Mouse (Mus musculus) layer of hippocampus, postnatal 36 days (tissue): ENCODE results near the gene Vwa3b. TPM values are rescaled to one million over a fixed set of nuclear protein-coding genes. Genes with fewer than 3 reads are reported as not detected.

Experiments used
- DNase-seq, 2 experiments: peaks; one replicate each; pipeline ENCODE4 v3.0.0; 2022
- total RNA-seq, 2 experiments: library from RNA; stranded (reverse); gene quantifications; 2 replicates each; pipeline ENCODE4 v1.2.3; 2021

Vwa3b gene
- total RNA-seq, 2 experiments from 2014 or later, result 21.0 to 29.4 TPM

GRCm38 (mm10) chr1:37124696-37125349, 98.4 kb downstream of the Vwa3b start:
- no peak for DNase-seq

GRCm38 (mm10) chr1:37130012-37130570, 103.7 kb downstream of the Vwa3b start:
- DNase-seq, result no peak

DNA sequence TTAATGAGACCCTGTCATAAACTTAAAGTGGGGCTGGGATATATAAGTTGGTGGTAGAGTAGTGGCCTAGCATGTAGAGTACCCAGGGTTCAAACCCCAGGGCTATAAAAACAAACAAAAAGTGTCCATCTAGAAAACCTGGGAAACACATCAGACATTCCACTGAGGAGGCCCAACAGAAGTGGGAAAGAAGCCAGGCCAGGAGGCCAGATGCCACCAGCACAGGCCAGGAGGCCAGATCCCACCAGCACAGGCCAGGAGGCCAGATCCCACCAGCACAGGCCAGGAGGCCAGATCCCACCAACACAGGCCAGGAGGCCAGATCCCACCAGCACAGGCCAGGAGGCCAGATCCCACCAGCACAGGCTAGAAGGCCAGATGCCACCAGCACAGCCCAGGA, 104.8 kb downstream of the Vwa3b start:
- no peak for DNase-seq

GRCm38 (mm10) chr1:37132433-37132832, 106.0 kb downstream of the Vwa3b start:
- no peak for DNase-seq

GRCm38 (mm10) chr1:37145966-37146365, 119.6 kb downstream of the Vwa3b start:
- no peak for DNase-seq

GRCm38 (mm10) chr1:37149866-37150265, 123.5 kb downstream of the Vwa3b start:
- peak in 1 of 2 experiments; percentile 4 for DNase-seq

- no peak for DNase-seq
Observed at GRCm38 (mm10) chr1:37151896-37152295, 125.5 kb downstream of the Vwa3b start.

GRCm38 (mm10) chr1:37166066-37166465, 139.7 kb downstream of the Vwa3b start:
- no peak for DNase-seq

- DNase-seq, result no peak
Observed at GRCm38 (mm10) chr1:37167918-37168317, 141.5 kb downstream of the Vwa3b start.

DNA sequence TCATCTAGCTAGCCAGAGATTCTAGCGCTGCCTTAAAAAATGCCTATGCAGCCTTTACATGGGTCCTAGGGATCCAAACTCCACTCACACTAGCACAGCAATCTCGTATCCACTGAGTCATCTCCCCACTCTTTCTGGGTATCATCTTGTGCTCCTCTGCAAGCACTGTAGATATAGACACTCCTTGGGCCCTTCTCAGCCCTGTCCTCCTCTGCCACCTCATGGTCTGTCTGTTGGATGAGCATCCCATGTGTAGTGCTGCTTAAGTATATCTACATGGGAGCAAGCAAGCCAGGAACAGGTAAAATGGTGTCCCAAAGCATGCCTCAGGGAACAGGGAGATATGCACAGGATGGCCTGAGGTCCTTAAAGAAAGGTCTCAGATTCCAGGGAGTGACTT, 151.5 kb downstream of the Vwa3b start:
- no peak for DNase-seq

- DNase-seq, result no peak
Observed at GRCm38 (mm10) chr1:37179852-37180251, 153.5 kb downstream of the Vwa3b start.

- no peak for DNase-seq
Observed at GRCm38 (mm10) chr1:37187050-37187449, 160.7 kb downstream of the Vwa3b start.

GRCm38 (mm10) chr1:37194607-37195006, 168.2 kb downstream of the Vwa3b start:
- DNase-seq, result no peak

GRCm38 (mm10) chr1:37201406-37201805, 175.0 kb downstream of the Vwa3b start:
- no peak for DNase-seq

- no peak for DNase-seq
Observed at GRCm38 (mm10) chr1:37207743-37208142, 181.3 kb downstream of the Vwa3b start.

DNA sequence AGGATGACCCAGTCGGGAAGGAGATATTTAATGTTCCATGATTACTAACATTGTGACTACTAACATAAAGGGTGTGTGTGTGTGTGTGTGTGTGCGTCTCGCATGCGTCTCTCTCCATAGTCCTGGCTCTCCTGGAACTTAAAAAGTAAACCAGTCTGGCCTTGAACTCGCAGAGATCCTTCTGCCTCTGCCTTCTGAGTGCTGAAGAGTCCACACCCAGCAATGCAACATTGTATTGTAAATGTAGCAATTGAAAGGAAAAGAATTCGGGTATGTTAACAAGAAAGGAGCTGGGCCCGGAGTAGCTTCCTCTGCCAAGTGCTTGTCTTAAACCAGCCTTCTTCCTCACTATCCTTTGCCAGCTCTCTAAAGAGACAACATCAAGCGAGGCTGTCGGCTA, 186.0 kb downstream of the Vwa3b start:
- DNase-seq, result no peak

DNA sequence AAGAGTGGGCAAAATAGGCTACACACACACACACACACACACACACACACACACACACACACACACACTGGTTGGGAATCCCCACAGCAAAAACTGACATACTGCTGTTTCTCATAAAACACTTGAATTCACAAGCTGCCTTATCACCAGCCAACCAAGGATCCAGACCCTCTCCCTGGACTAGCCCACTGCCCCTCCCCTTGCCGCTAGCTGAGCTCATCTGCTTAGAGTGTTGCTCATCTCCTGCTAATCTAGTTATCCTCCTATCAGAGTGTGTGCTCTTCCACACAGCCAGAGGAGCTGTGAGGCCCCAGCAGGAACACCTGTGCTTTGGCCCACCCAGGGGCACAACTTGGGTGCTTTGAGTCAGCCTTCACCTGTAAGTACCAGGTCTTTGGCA, 187.7 kb downstream of the Vwa3b start, which contains the start of gene Cnga3:
TSS of gene Cnga3 (plus strand) at position 291 of the 400 bp plus-strand sequence.
- no peak for DNase-seq

DNA sequence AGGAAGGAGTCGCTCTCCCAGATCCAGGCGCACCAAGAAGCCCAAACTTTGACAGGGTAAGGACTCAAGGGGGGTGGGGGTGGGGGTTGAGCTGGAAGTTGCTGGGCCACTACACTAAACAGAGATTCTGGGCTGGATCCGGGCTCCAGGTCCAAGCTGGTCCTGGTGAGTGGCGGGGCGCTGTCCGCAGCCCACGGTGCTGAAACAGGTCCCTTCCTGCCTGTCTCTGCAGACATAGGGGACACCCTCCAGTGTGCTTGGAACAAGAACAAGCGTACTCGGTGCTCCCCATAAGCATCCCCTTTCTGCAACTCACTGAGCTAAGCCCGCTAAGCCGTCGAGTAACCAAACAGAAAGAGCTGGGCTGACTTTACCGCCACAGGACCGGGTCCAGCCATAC, 192.0 kb downstream of the Vwa3b start:
- no peak for DNase-seq

GRCm38 (mm10) chr1:37219593-37219992, 193.2 kb downstream of the Vwa3b start:
- DNase-seq, result no peak

DNA sequence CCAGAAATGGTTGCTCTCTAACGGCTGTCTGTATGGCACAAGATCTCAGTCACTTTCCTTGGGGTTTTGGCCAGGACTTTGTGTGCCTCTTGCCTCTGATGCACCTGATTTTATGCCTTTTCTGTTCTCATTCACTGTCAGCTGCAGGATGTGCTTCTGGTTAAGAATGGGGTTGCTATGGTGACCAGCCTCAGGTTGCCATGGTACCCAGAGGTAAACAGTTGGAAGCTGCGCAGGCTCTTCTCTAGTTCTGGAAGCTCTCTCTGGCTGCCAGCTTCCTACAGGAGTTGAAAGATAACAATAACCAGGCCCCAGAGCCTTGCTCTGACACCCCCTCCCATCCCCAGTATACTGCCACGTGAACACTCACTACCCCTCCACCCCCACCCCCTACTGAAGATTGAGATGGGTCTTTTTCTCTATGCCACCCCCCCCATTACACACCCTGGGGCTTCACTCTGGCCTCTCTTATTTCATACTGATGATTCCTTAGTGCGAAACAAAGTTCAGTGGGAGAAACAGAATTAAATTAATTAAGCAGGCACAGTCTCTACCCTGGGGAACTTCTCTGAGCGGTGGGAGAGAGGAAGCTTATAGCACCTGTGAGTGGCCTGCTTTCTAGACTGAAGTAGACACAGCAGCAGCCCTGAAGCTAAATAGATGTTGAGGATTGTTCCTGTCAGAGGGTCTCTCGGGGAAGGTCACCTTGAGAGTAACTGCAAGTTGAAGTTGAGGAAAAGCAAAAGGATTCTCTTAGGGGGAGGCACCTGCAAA, 193.9 kb downstream of the Vwa3b start:
- DNase-seq, result peak; percentile 75 to 80

GRCm38 (mm10) chr1:37222002-37222401, 195.6 kb downstream of the Vwa3b start:
- no peak for DNase-seq

- DNase-seq, result no peak
Observed at GRCm38 (mm10) chr1:37230404-37230803, 204.0 kb downstream of the Vwa3b start.

- no peak for DNase-seq
Observed at GRCm38 (mm10) chr1:37231295-37231701, 204.9 kb downstream of the Vwa3b start.
